Mouse (Mus musculus) liver, embryonic 12.5 days (tissue): Measurements from ENCODE around the gene Mars. TPM values are rescaled to one million over a fixed set of nuclear protein-coding genes. Genes with fewer than 3 reads are reported as not detected.

ENCODE experiments used
- ATAC-seq: fragments of 200-750 bp; cut with Nextera tagmentation; 2 replicates; pipeline ENCODE4 v1.8.0; 2017; ENCODE audit warnings: moderate number of reproducible peaks, mild to moderate bottlenecking, moderate library complexity
- H3K27ac ChIP-seq: fragments of 300-500 bp; sonication (generic); 2 replicates; pipeline ENCODE4 v1.5.1; 2016; ENCODE audit warnings: mild to moderate bottlenecking
- H3K27me3 ChIP-seq: fragments of 300-500 bp; sonication (generic); replicated peaks from 2 replicates; pipeline ENCODE4 v1.6.1; 2016; ENCODE audit warnings: mild to moderate bottlenecking, moderate library complexity
- H3K36me3 ChIP-seq: fragments of 300-500 bp; sonication (generic); 2 replicates; pipeline ENCODE4 v1.6.1; 2016; ENCODE audit warnings: mild to moderate bottlenecking, moderate library complexity
- H3K4me1 ChIP-seq: fragments of 300-500 bp; sonication (generic); 2 replicates; pipeline ENCODE4 v1.6.1; 2016
- H3K4me2 ChIP-seq: fragments of 300-500 bp; sonication (generic); 2 replicates; pipeline ENCODE4 v1.6.1; 2016; ENCODE audit warnings: mild to moderate bottlenecking, moderate library complexity
- H3K4me3 ChIP-seq: fragments of 300-500 bp; sonication (generic); 2 replicates; pipeline ENCODE4 v1.5.1; 2016; ENCODE audit warnings: mild to moderate bottlenecking, moderate library complexity
- H3K9ac ChIP-seq: fragments of 300-500 bp; sonication (generic); 2 replicates; pipeline ENCODE4 v1.6.1; 2016; ENCODE audit warnings: mild to moderate bottlenecking, moderate library complexity
- H3K9me3 ChIP-seq: fragments of 300-500 bp; sonication (generic); replicated peaks from 2 replicates; pipeline ENCODE4 v1.6.1; 2016; ENCODE audit warnings: mild to moderate bottlenecking, moderate library complexity
- WGBS: fragments of 180-500 bp; shearing (Covaris S2); methylation state at CpG from one replicate; pipeline ENCODE4 v1.1.7; 2016; ENCODE audit not compliant: insufficient replicate concordance; 5-methylcytosine and 5-hydroxymethylcytosine counted together
- polyA plus RNA-seq: library from polyadenylated mRNA; unstranded; fragments of >200 nt; fragmentation: Nextera tagmentation; extraction: Ambion mirVana; gene quantifications from 2 replicates; pipeline ENCODE4 v1.2.1, GENCODE M21; 2016

Gene Mars
- polyA plus RNA-seq, 1 experiment from 2014 or later: 193 TPM

- Histone ChIP-seq H3K4me3 (no peak overlapping the region), H3K9me3 (no peaks in the 10 kb centered on the region), H3K4me2 (0 out of 2 replicates have a peak overlapping the region, but pooled peaks have one; percentile 76), H3K36me3 (peaks cover 8% of the 10 kb centered on the region), H3K27me3 (peaks cover 53% of the 10 kb centered on the region), H3K27ac (no peak overlapping the region), H3K9ac (no peak overlapping the region), H3K4me1 (peaks cover 36% of the 10 kb centered on the region)
- 69% methylated on average over 3 of the region's 3 CpGs for WGBS
- ATAC-seq: no peak
Measured at GRCm38 (mm10) chr10:127263631-127264030, 48.0 kb downstream of the Mars start.

GRCm38 (mm10) chr10:127262548-127263398, 48.8 kb downstream of the Mars start, which contains the start of gene Kif5a:
Gene Kif5a, minus strand, starts transcription at chr10:127263348.
- H3K27ac ChIP-seq: no peak within 1 kb of the TSS
- no peaks in the 10 kb centered on the region; the same call in 1 of the 2 replicates for H3K36me3 ChIP-seq
- peak within 1 kb of the TSS; percentile 76 for H3K4me2 ChIP-seq
- H3K9me3 ChIP-seq: no peaks in the 10 kb centered on the region
- H3K4me1 ChIP-seq: peaks cover 28% of the 10 kb centered on the region
- H3K4me3 ChIP-seq: peak within 1 kb of the TSS; percentile 48
- H3K9ac ChIP-seq: peak within 1 kb of the TSS; percentile 47
- ATAC-seq: no peak
- H3K27me3 ChIP-seq: peaks cover 62% of the 10 kb centered on the region
- 3% methylated on average over 53 of the region's 53 CpGs for WGBS

- Histone ChIP-seq H3K4me3 (no peak overlapping the region; the same call in 1 of the 2 replicates), H3K4me1 (peaks cover 19% of the 10 kb centered on the region), H3K27me3 (peaks cover 70% of the 10 kb centered on the region), H3K4me2 (peak overlapping the region; percentile 76), H3K36me3 (no peaks in the 10 kb centered on the region), H3K9ac (no peak overlapping the region), H3K27ac (no peak overlapping the region), H3K9me3 (no peaks in the 10 kb centered on the region)
- no peak for ATAC-seq
- 57% methylated on average over 15 of the region's 15 CpGs for WGBS
Measured at GRCm38 (mm10) chr10:127261706-127262547, 49.7 kb downstream of the Mars start.

- no peak for ATAC-seq
- H3K4me2 ChIP-seq: no peak overlapping the region
- no peak overlapping the region for H3K4me3 ChIP-seq
- H3K27me3 ChIP-seq: peaks cover 69% of the 10 kb centered on the region
- H3K9ac ChIP-seq: no peak overlapping the region
- WGBS: 70% methylated on average over 8 of the region's 8 CpGs
- H3K27ac ChIP-seq: no peak overlapping the region
- no peaks in the 10 kb centered on the region for H3K36me3 ChIP-seq
- H3K9me3 ChIP-seq: no peaks in the 10 kb centered on the region
- H3K4me1 ChIP-seq: peaks cover 12% of the 10 kb centered on the region
Measured at GRCm38 (mm10) chr10:127258489-127258888, 53.1 kb downstream of the Mars start.

- H3K9ac ChIP-seq: no peak overlapping the region
- no peak overlapping the region for H3K27ac ChIP-seq
- peaks cover 6% of the 10 kb centered on the region for H3K4me1 ChIP-seq
- no peak overlapping the region for H3K4me2 ChIP-seq
- H3K27me3 ChIP-seq: peaks cover 66% of the 10 kb centered on the region
- no peak overlapping the region for H3K4me3 ChIP-seq
- no peak for ATAC-seq
- H3K36me3 ChIP-seq: no peaks in the 10 kb centered on the region
- H3K9me3 ChIP-seq: no peaks in the 10 kb centered on the region
- 52% methylated on average over 6 of the region's 6 CpGs for WGBS
Measured at GRCm38 (mm10) chr10:127257790-127258189, 53.8 kb downstream of the Mars start.

- 18% methylated on average over 14 of the region's 14 CpGs for WGBS
- Histone ChIP-seq H3K27ac (no peak overlapping the region), H3K27me3 (peaks cover 55% of the 10 kb centered on the region), H3K4me2 (peak overlapping the region; percentile 15; the same call in 1 of the 2 replicates), H3K36me3 (no peaks in the 10 kb centered on the region), H3K4me3 (no peak overlapping the region), H3K4me1 (no peaks in the 10 kb centered on the region), H3K9ac (no peak overlapping the region), H3K9me3 (no peaks in the 10 kb centered on the region)
- ATAC-seq: no peak
Measured at GRCm38 (mm10) chr10:127255625-127256345, 55.8 kb downstream of the Mars start.

GRCm38 (mm10) chr10:127250810-127251209, 60.8 kb downstream of the Mars start:
- H3K27me3 ChIP-seq: peaks cover 47% of the 10 kb centered on the region
- ATAC-seq: no peak
- no peaks in the 10 kb centered on the region for H3K9me3 ChIP-seq
- no peak overlapping the region for H3K27ac ChIP-seq
- no peak overlapping the region for H3K4me2 ChIP-seq
- H3K9ac ChIP-seq: no peak overlapping the region
- H3K36me3 ChIP-seq: no peaks in the 10 kb centered on the region
- WGBS: 40% methylated on average over 5 of the region's 5 CpGs
- no peaks in the 10 kb centered on the region for H3K4me1 ChIP-seq
- no peak overlapping the region for H3K4me3 ChIP-seq

Other genes with a start within 250 kb of the Mars start
- 766 and 777 TPM in 2 replicates for gene Cdk4, start 248.3 kb downstream of the Mars start, polyA plus RNA-seq
- 75.2 and 81.9 TPM in 2 replicates for gene Tspan31, start 241.5 kb downstream of the Mars start, polyA plus RNA-seq
- 0.92 and 1.6 TPM in 2 replicates for gene Agap2, start 236.5 kb downstream of the Mars start, polyA plus RNA-seq
- gene Os9, start 190.7 kb downstream of the Mars start, polyA plus RNA-seq: 49.5 and 51.4 TPM in 2 replicates
- 12.6 TPM in 2 replicates for gene B4galnt1, start 146.6 kb downstream of the Mars start, polyA plus RNA-seq
- 3.0 and 3.6 TPM in 2 replicates for gene Slc26a10, start 131.1 kb downstream of the Mars start, polyA plus RNA-seq
- gene Arhgef25, start 121.7 kb downstream of the Mars start, polyA plus RNA-seq: 14.3 and 17.4 TPM in 2 replicates
- 33.2 and 36.9 TPM in 2 replicates for gene Dtx3, start 116.1 kb downstream of the Mars start, polyA plus RNA-seq
- 44.7 and 50.0 TPM in 2 replicates for gene Pip4k2c, start 100.2 kb downstream of the Mars start, polyA plus RNA-seq
- gene Kif5a, start 48.4 kb downstream of the Mars start, polyA plus RNA-seq: 0.08 and 0.12 TPM in 2 replicates
- gene Dctn2, start 45.4 kb downstream of the Mars start, polyA plus RNA-seq: 95.5 and 96.1 TPM in 2 replicates
- 8.5 and 9.8 TPM in 2 replicates for gene Mbd6, start 22.8 kb downstream of the Mars start, polyA plus RNA-seq
- gene Arhgap9, start 10.2 kb upstream of the Mars start, polyA plus RNA-seq: 15.9 and 16.9 TPM in 2 replicates
- 0.94 and 1.1 TPM in 2 replicates for gene Gli1, start 30.2 kb upstream of the Mars start, polyA plus RNA-seq
- gene Inhbe, start 42.6 kb upstream of the Mars start, polyA plus RNA-seq: 0.10 and 0.16 TPM in 2 replicates
- 1.1 and 1.5 TPM in 2 replicates for gene Inhbc, start 58.6 kb upstream of the Mars start, polyA plus RNA-seq
- gene R3hdm2, start 68.5 kb upstream of the Mars start, polyA plus RNA-seq: 16.7 and 19.0 TPM in 2 replicates
- 0.24 and 0.45 TPM in 2 replicates for gene Stac3, start 189.9 kb upstream of the Mars start, polyA plus RNA-seq
- 12.9 and 14.8 TPM in 2 replicates for gene Ndufa4l2, start 203.2 kb upstream of the Mars start, polyA plus RNA-seq
- gene Shmt2, start 210.7 kb upstream of the Mars start, polyA plus RNA-seq: 181 and 185 TPM in 2 replicates
- 0.10 and 0.23 TPM in 2 replicates for gene Nxph4, start 222.8 kb upstream of the Mars start, polyA plus RNA-seq